Mouse (Mus musculus): ENCODE data around the gene Gm45140. TPM values are rescaled to one million over a fixed set of nuclear protein-coding genes. Genes with fewer than 3 reads are reported as not detected.

Gm45140 gene
- polyA plus RNA-seq (2012; ENCODE audit: insufficient read depth, insufficient read length, missing spikeins) = not detected in 2 replicates

DNA sequence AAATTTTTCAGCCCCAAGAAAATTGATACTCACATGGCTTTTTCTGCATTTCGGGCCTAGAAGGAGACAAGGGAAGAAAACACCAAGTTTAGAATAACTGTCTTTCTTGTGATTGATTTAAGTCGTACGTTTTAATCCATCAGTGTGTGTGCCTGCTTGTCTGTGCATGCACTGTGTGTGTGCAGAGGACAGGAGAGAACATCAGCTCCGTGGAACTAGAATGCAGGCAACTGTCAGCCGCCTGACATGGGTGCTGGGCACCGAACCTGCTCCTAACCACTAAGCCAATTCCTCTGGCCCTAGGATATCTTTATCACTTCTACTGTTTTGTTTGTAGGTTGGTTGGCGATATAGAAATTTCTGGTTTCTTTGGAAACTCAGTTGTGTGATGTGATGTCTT is at the start of gene Gm45140:
Gene Gm45140, minus strand, starts transcription at position 101 of the 400 bp plus-strand sequence.
- Histone ChIP-seq H3K27ac (replicated peaks; ENCODE audit: low read depth, low read length) (no peak within 1 kb of the TSS), H3K4me1 (ENCODE audit: control insufficient read depth, insufficient read depth, insufficient read length, low read length) (no peaks in the 10 kb centered on the region; the same call in 1 of the 2 replicates), H3K4me3 (ENCODE audit: insufficient read depth, low read depth, low read length) (no peak within 1 kb of the TSS)

DNA sequence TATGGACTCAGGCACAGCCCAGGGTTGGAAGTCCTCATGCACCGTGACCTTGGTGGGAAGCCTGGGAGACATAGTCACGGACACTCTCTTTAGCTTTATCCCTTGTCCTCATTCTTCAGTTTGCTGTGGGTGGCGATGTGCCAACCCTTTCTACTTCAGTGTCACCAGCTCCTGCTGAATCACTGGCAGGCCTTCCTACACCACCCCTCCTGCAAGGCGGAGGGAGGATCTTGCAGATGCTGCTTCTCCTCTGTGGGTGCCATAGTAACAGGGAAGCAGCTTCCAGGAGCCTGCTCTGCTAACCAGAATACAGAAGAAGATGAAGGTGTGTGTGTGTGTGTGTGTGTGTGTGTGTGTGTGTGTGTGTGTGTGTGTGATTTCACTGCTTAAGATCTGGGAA is 47.2 kb upstream of the Gm45140 start:
- no peak overlapping the region for H3K4me3 ChIP-seq (ENCODE audit: insufficient read depth, low read depth, low read length)
- H3K4me1 ChIP-seq (ENCODE audit: control insufficient read depth, insufficient read depth, insufficient read length, low read length) = no peaks in the 10 kb centered on the region
- no peak overlapping the region for H3K27ac ChIP-seq (replicated peaks; ENCODE audit: low read depth, low read length)

GRCm38 (mm10) chr6:87882221-87882620 is 46.6 kb upstream of the Gm45140 start:
- no peak overlapping the region for H3K4me3 ChIP-seq (ENCODE audit: insufficient read depth, low read depth, low read length)
- no peak overlapping the region for H3K27ac ChIP-seq (replicated peaks; ENCODE audit: low read depth, low read length)
- no peaks in the 10 kb centered on the region for H3K4me1 ChIP-seq (ENCODE audit: control insufficient read depth, insufficient read depth, insufficient read length, low read length)

- peaks cover 11% of the 10 kb centered on the region; the same call in 1 of the 2 replicates for H3K4me1 ChIP-seq (ENCODE audit: control insufficient read depth, insufficient read depth, insufficient read length, low read length)
- H3K27ac ChIP-seq (replicated peaks; ENCODE audit: low read depth, low read length) = no peak overlapping the region
- no peak overlapping the region for H3K4me3 ChIP-seq (ENCODE audit: insufficient read depth, low read depth, low read length)
Measured at GRCm38 (mm10) chr6:87879628-87880027, 44.0 kb upstream of the Gm45140 start.

DNA sequence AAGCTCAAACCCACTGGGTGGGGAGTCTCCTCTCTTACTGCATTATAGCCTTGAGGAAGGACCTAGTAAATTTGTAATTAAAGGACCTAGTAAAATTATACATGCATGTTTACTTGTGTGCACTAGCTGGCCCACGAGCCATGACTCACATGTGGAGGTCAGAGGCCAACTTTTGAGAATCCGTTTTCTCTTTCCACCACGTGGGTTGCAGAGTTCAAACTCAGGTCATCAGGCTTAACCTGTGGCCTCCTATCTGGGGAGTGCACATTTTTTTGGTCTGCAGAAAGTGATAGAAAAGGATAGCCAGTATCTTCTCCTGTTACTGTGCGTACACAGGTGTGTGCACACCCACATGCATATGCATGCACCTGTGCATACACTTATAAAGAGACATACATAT is 43.4 kb upstream of the Gm45140 start:
- no peak overlapping the region for H3K4me3 ChIP-seq (ENCODE audit: insufficient read depth, low read depth, low read length)
- H3K4me1 ChIP-seq (ENCODE audit: control insufficient read depth, insufficient read depth, insufficient read length, low read length) = peaks cover 11% of the 10 kb centered on the region; the same call in 1 of the 2 replicates
- no peak overlapping the region for H3K27ac ChIP-seq (replicated peaks; ENCODE audit: low read depth, low read length)

DNA sequence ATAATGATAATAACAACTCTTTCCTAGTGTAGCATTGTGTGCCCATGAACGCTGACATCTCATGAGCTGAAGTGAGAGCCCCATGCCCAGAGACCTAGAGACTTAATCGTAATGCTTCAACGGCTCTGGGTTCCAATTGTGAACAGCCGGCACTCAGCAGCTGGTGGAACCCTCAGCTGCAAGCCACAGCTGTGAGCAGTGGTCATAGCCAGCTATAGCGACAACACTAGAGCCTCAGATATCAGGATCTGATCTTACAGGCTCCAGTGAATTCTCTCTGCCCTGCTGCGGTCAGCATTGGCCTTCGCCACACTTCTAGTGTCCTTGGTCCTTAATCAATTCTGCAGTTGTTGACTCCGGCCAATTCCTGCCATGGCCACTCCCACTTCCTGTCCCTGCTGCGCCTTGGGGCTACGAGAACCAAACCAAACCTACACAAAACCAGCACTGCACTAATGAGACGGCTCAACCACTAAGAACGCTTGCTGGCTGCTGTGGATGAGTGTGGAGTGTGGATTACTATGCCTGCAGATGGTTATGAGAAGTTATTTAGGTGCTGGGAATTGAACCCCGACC is 40.6 kb upstream of the Gm45140 start:
- Histone ChIP-seq H3K27ac (replicated peaks; ENCODE audit: low read depth, low read length) (peak overlapping the region; percentile 93), H3K4me1 (ENCODE audit: control insufficient read depth, insufficient read depth, insufficient read length, low read length) (peaks cover 11% of the 10 kb centered on the region; the same call in 1 of the 2 replicates), H3K4me3 (ENCODE audit: insufficient read depth, low read depth, low read length) (peak overlapping the region; percentile 25; the same call in 1 of the 2 replicates)

DNA sequence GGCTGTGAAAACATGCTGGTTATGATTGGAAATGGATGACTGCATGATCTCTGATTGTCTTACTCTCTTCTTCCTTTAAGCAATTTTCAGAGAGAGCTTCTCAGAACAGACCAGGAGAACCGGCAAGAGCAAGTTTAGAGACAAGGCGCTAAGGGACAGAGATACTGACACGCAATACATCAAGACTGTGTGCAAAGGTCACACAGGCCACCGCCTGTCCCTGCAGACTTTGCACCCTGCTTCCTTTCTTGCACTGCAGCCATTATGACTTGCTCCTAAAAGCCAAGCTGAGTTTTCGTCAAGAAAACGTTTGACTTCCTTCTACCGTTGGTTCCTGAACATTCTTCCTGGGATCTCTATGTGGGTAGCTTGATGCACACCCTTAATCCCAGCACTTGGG is 40.0 kb upstream of the Gm45140 start:
- no peak overlapping the region for H3K4me3 ChIP-seq (ENCODE audit: insufficient read depth, low read depth, low read length)
- H3K27ac ChIP-seq (replicated peaks; ENCODE audit: low read depth, low read length) = peak overlapping the region; percentile 93
- H3K4me1 ChIP-seq (ENCODE audit: control insufficient read depth, insufficient read depth, insufficient read length, low read length) = peaks cover 11% of the 10 kb centered on the region; the same call in 1 of the 2 replicates

DNA sequence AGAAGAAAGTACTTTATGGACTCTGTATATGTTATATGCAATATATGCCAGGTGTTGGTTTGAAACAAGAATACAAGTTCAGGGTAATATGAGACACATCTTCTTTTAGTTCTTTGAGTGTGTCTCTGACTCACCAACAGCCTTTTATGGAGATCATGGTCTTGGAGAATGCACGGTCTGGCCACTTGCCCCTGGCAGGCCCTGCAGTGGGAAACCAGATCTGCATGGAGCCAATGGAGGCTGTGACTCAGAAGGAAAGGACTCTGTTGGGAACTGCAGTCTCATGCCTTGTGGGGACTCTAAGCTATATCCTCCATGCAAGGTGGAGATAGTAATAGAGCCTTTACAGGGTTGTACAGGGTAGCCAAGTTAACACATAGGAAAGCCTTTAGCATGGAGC is 39.5 kb upstream of the Gm45140 start:
- peak overlapping the region; percentile 93 for H3K27ac ChIP-seq (replicated peaks; ENCODE audit: low read depth, low read length)
- no peak overlapping the region for H3K4me3 ChIP-seq (ENCODE audit: insufficient read depth, low read depth, low read length)

DNA sequence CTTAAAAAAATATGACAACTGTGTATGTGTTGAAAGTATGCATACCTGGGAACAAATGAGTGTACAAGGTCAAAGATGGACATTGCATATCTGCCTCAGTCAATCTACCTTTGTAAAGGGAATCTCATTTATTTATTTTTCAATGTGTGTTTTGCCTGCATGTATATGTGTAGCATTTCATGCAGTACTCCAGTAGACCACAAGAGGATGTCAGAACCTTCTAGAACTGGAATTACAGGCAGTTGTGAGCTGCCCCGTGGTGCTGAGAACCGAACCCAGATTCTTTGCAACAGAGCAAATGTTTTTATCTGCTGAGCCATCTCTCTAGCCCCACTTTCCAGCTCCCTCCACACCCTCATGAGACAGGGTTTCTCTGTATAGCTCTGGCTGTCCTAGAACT is 38.4 kb upstream of the Gm45140 start:
- H3K4me3 ChIP-seq (ENCODE audit: insufficient read depth, low read depth, low read length) = no peak overlapping the region
- peaks cover 11% of the 10 kb centered on the region; the same call in 1 of the 2 replicates for H3K4me1 ChIP-seq (ENCODE audit: control insufficient read depth, insufficient read depth, insufficient read length, low read length)
- H3K27ac ChIP-seq (replicated peaks; ENCODE audit: low read depth, low read length) = no peak overlapping the region

More for the DNA sequence above, 39.5 kb upstream of the Gm45140 start:
- H3K4me1 ChIP-seq (ENCODE audit: control insufficient read depth, insufficient read depth, insufficient read length, low read length) = peaks cover 11% of the 10 kb centered on the region; the same call in 1 of the 2 replicates

GRCm38 (mm10) chr6:87873104-87873503 is 37.5 kb upstream of the Gm45140 start:
- 0 out of 2 replicates have a peak overlapping the region, but pooled peaks have one; percentile 13 for H3K27ac ChIP-seq (replicated peaks; ENCODE audit: low read depth, low read length)
- H3K4me3 ChIP-seq (ENCODE audit: insufficient read depth, low read depth, low read length) = no peak overlapping the region
- peaks cover 11% of the 10 kb centered on the region; the same call in 1 of the 2 replicates for H3K4me1 ChIP-seq (ENCODE audit: control insufficient read depth, insufficient read depth, insufficient read length, low read length)

- H3K4me1 ChIP-seq (ENCODE audit: control insufficient read depth, insufficient read depth, insufficient read length, low read length) = peaks cover 9% of the 10 kb centered on the region
- no peak overlapping the region for H3K27ac ChIP-seq (replicated peaks; ENCODE audit: low read depth, low read length)
- H3K4me3 ChIP-seq (ENCODE audit: insufficient read depth, low read depth, low read length) = no peak overlapping the region
Measured at GRCm38 (mm10) chr6:87871240-87871639, 35.6 kb upstream of the Gm45140 start.

- Histone ChIP-seq H3K4me3 (ENCODE audit: insufficient read depth, low read depth, low read length) (no peak overlapping the region), H3K4me1 (ENCODE audit: control insufficient read depth, insufficient read depth, insufficient read length, low read length) (peaks cover 2% of the 10 kb centered on the region; the same call in 1 of the 2 replicates), H3K27ac (replicated peaks; ENCODE audit: low read depth, low read length) (no peak overlapping the region)
Measured at GRCm38 (mm10) chr6:87870440-87870839, 34.8 kb upstream of the Gm45140 start.

GRCm38 (mm10) chr6:87868871-87869506 is 33.4 kb upstream of the Gm45140 start:
- no peak overlapping the region for H3K27ac ChIP-seq (replicated peaks; ENCODE audit: low read depth, low read length)
- H3K4me3 ChIP-seq (ENCODE audit: insufficient read depth, low read depth, low read length) = no peak overlapping the region
- no peaks in the 10 kb centered on the region; the same call in 1 of the 2 replicates for H3K4me1 ChIP-seq (ENCODE audit: control insufficient read depth, insufficient read depth, insufficient read length, low read length)

GRCm38 (mm10) chr6:87867256-87867655 is 31.7 kb upstream of the Gm45140 start:
- Histone ChIP-seq H3K4me3 (ENCODE audit: insufficient read depth, low read depth, low read length) (no peak overlapping the region), H3K4me1 (ENCODE audit: control insufficient read depth, insufficient read depth, insufficient read length, low read length) (no peaks in the 10 kb centered on the region; the same call in 1 of the 2 replicates), H3K27ac (replicated peaks; ENCODE audit: low read depth, low read length) (no peak overlapping the region)

GRCm38 (mm10) chr6:87866211-87866610 is 30.6 kb upstream of the Gm45140 start:
- no peak overlapping the region for H3K27ac ChIP-seq (replicated peaks; ENCODE audit: low read depth, low read length)
- H3K4me3 ChIP-seq (ENCODE audit: insufficient read depth, low read depth, low read length) = no peak overlapping the region
- H3K4me1 ChIP-seq (ENCODE audit: control insufficient read depth, insufficient read depth, insufficient read length, low read length) = no peaks in the 10 kb centered on the region; the same call in 1 of the 2 replicates

DNA sequence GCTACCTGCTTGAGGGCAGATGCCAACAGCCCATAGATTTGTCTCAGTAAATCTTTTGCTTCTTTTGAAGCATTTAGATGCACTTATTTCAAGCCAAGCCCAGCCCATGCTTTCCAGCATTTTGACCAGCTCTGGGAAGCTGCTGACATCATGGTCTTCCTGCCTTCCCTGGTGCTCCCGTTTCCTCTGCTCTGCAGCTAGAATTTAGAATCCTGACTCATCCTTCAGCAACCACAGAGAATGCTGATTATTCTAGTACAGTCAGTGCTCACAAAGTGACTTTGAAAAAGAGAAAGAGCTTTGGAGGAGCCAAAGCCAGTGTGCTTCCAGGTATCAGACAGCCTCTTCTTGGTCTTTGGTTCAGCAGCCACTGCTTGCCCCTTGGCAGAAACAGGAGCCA is 21.5 kb upstream of the Gm45140 start:
- Histone ChIP-seq H3K4me3 (ENCODE audit: insufficient read depth, low read depth, low read length) (no peak overlapping the region), H3K4me1 (ENCODE audit: control insufficient read depth, insufficient read depth, insufficient read length, low read length) (no peaks in the 10 kb centered on the region), H3K27ac (replicated peaks; ENCODE audit: low read depth, low read length) (no peak overlapping the region)

Measured in brown adipose tissue, adult 24 weeks (tissue).